Mouse (Mus musculus) natural killer cell, adult 2 months (primary cell): Measurements from ENCODE around the gene Slc35f3.
"Not testable (repeated sequence)": the region's sequence is repeated elsewhere in the genome, so short reads cannot be mapped to it uniquely, and the experiment has no call there.

Experiments used
- DNase-seq, 2 experiments: peaks; one replicate each; pipeline ENCODE4 v3.0.0; 2022; ENCODE audit warnings: low spot score in 2 of 2

Gene Slc35f3

DNA sequence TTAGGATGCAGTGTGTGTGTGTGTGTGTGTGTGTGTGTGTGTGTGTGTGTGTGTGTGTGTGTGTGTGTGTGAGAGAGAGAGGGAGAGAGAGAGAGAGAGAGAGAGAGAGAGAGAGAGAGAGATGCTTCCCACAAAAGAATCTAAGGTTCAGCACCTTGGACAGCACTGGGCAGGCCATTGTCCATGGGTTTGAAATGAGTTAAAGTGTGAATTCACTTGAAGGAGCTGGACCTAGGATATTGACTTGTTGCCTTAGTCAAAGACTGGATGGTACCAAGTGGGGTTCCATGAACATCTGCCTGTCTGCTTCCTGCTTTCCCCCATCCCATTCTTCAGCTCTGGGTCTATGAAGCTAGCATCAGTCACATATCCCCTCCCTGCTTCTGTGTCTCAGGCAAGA lies 106.2 kb downstream of the Slc35f3 start:
- DNase-seq, result not testable (repeated sequence)

DNA sequence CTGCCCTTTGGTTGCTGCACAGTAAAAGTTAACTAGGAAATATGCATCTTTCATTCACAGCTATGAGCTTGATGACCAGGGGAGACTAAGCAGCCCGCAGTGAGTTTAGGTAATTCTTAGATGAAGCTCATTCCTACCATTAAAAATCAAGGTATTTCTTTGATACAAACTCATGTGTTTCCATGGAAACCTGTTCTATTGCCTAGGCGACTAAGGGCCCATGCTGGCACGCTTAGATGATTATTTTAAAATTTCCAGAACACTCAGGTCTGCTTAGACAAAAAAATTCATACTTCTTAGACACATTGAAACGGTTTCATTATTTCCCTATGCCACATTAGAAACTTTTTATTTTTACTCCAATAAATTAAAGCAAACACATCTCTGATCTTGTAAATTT lies 106.7 kb downstream of the Slc35f3 start:
- no peak for DNase-seq

DNA sequence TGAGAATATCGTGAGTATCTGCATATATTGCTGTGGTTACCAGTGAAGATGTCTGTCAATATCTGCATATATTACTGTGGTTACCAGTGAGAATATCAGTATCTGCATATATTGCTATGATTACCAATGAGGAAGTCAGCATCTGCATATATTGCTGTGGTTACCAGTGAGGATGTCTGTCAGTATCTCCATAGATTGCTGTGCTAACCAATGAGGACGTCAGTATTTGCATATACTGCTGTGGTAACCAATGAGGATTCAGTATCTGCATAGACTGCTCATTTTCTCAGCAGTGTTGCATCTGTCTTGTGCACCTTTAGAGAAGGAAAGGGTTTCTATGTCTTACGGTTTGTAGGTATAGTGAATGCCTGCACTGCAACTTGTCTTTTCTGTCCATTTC lies 122.5 kb downstream of the Slc35f3 start:
- no peak for DNase-seq

DNA sequence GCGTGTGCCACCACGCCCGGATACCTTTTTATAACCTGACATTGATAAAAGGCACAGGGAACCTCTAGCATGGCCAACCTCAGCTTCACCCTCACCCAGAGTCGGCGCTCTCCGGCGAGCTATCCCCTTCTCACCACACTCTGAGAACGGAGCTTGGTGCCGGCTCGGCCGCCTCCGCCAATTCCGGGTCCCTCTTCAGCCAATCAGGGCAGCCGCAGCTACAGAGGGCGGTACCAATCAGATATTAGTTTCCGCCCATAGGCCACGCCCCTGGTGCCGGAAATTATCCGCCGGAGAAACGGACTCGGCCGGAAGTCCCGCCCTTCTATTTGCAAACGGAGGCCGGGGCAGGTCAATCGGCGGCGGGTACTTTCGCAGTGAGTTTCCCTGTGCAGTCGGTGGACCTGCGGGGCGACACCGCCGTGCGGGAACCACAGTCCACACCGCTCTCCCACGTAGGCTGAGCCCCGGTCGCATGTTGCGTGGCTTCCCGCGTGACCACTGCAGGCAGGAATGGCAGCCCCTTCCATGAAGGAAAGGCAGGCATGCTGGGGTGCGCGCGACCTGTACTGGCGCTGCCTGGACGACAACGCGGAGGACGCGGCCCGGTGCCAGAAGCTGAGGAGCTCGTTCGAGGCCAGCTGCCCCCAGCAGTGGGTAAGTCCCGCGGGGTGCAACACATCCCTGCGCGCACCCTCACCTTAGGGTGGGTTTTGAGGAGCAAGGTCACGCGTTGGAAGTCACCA lies 124.0 kb downstream of the Slc35f3 start, which contains the start of gene Coa6:
Coa6 (plus strand) TSS at position 342 of the 746 bp plus-strand sequence.
- DNase-seq, result peak; percentile 96 to 98

DNA sequence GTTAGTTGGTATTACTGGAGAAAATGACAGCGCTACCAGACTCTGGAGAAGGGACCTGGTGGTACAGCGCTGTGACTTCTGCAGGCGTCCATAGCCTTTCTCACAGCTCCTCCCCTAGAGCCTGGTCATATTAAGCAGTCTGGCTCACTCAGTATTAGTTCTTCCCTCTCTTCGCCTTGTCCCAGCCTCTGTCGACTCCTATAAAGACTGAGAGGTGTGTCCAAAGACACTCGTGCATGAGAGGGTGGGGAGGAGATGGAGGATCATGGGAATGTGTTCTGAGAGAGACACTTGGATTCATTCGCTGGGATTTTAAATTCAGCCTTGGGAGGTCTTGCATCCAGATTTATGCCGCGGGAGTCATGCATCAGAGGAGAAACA lies 124.6 kb downstream of the Slc35f3 start:
- DNase-seq, result no peak

DNA sequence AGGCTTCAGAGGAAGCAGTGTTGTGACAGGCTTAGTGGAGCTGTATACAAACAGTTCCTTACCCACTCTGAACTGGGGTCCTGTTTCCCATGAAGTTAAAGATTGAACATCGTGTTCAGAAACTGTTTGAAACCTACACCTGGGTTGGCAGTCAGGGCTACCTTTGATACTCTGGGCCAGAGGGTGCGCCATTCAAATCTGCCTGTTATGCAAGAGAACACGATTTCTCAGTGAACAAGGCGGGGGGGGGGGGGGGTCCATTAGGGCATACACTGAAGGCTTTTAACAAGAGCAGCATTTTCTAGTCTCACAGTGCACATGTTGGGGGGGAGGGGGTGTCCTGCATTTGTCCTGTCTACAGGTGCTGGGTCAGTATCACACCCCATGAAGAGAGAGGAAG lies 125.8 kb downstream of the Slc35f3 start:
- DNase-seq, result no peak

DNA sequence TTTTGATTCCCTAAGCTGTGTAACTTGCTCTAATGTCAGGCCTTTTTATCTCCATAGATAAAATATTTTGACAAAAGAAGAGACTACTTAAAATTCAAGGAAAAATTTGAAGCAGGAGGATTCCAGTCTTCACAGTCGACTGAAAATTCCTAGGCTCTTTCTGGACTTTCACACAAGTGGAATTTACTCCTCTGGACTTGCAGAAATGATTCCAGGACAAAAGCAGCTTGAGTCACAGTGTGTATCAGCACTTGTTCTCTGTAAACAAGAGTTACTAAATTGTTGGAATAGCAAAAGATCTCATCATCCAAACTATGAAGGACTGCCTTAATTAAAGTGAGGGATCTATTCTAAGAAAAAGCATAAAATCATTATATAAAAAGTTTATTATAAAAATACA lies 126.6 kb downstream of the Slc35f3 start:
- DNase-seq, result no peak

DNA sequence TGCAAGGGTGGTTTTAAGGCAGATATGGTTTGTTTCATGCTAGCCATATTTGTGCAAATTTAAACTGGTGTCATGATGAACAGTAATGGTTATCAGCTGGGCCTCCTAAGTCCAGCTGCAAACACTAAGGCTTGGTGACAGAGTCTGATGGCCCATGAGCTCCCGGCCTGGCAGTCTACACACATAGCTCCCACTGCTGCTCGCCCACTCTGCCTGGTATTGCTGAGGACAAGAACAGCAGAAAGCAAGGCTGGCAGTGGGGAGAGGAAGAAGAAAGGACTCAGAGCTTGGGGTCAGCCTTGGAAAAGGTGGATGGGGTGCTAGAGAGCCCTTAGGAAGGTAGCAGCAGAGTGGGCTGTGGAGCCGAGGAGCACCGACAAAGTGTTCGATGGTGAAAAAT lies 131.3 kb downstream of the Slc35f3 start:
- DNase-seq, result no peak

DNA sequence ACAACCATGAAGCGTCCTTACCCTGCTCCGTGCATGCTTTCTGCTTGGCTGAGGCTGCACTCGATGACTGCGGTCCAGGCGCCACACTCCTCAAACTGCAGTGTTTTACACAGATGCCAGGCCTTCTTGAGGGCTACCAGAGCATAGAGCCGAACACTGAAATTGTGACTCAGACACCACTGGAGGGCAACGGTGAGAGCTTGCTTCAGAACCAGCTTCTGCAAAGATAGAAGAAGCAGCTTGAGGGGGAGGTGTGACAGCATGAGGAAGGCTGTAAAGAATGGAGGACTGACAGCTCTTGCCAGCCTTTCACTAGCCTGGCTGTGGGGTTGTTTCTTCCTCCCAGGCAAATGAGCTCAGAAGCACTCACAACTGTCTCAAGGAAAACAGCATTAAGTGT lies 135.5 kb downstream of the Slc35f3 start:
- no peak for DNase-seq

DNA sequence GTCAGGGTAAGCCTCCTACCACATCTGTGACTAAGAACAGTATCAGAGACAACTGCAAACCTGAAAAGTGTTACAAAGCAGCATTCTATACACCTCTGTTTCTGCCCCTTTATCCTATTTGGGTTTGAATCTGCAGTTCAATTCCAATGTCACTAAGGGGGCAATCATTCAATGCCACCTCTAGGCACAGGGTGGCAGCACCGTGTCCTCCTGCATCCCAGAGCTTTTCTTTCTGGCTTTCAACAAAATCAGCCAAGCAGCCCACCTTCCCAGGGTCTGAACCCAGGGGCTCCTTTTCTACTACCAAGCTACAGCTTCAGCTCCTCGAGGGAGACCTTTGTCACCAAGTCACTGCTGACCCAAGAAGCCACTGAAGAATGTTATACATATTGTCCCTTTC lies 140.6 kb downstream of the Slc35f3 start:
- DNase-seq, result no peak
